ENCODE assay signal across 8 mouse cellular contexts in genomic region chr14:20694884-20695760, GRCm38 (mm10). TPM values are rescaled to one million over a fixed set of nuclear protein-coding genes. Genes with fewer than 3 reads are reported as not detected.
A peak's percentile ranks its signal among the peaks of the same experiment; 100 is the strongest.
DNase-seq lines count a peak whose midpoint lies in the region; ATAC-seq and TF ChIP-seq lines count a peak whose summit lies in the region.

Gene Fut11, plus strand, starts transcription at chr14:20694968.

- H3K36me3 ChIP-seq in hindbrain, embryonic 16.5 days (ENCODE audit: control insufficient read depth, insufficient read depth, low read length), result peaks cover 29% of the 10 kb centered on the region
- H3K36me3 ChIP-seq in macrophage (ENCODE audit: inconsistent target), result peaks cover 25% of the 10 kb centered on the region

- peak within 1 kb of the TSS; percentile 95 for H3K27ac ChIP-seq in gastrocnemius, adult 2 months
- H3K27ac ChIP-seq in hindbrain, embryonic 16.5 days (ENCODE audit: low read depth, low read length), result peak within 1 kb of the TSS; percentile 100
- peak within 1 kb of the TSS; percentile 99 for H3K27ac ChIP-seq in left cerebral cortex, adult 2 months
- H3K27ac ChIP-seq in macrophage, result peak within 1 kb of the TSS; percentile 12; the same call in 1 of the 2 replicates

- H3K4me2 ChIP-seq in hindbrain, embryonic 16.5 days (ENCODE audit: low read length), result peak within 1 kb of the TSS; percentile 91

- peaks cover 44% of the 10 kb centered on the region for H3K79me2 ChIP-seq in macrophage (ENCODE audit: inconsistent target)

- H3K4me1 ChIP-seq in hindbrain, embryonic 16.5 days (ENCODE audit: control insufficient read depth, insufficient read depth, low read depth, low read length), result peaks cover 49% of the 10 kb centered on the region

- peak; percentile 94 for ATAC-seq in hindbrain, embryonic 16.5 days

- H3K4me3 ChIP-seq in gastrocnemius, adult 2 months, result peak within 1 kb of the TSS; percentile 89
- peak within 1 kb of the TSS; percentile 95 for H3K4me3 ChIP-seq in hindbrain, embryonic 16.5 days (ENCODE audit: low read length)
- peak within 1 kb of the TSS; percentile 99 for H3K4me3 ChIP-seq in left cerebral cortex, adult 2 months
- peak within 1 kb of the TSS; percentile 31 for H3K4me3 ChIP-seq in macrophage (ENCODE audit: inconsistent target)

- intact Hi-C loops in gastrocnemius, adult 2 months (cut with DNase I), result no loop called here
- intact Hi-C loops in left cerebral cortex, adult 2 months (cut with DNase I), result no loop called here

- H3K9me3 ChIP-seq in hindbrain, embryonic 16.5 days (ENCODE audit: control insufficient read depth, low read length), result no peaks in the 10 kb centered on the region

- peak within 1 kb of the TSS; percentile 98 for H3K9ac ChIP-seq in hindbrain, embryonic 16.5 days (ENCODE audit: low read depth, low read length)

- DNase-seq in ZHBTc4 (ENCODE audit: low read depth, low spot score), result peak; percentile 95
- peak; percentile 78 to 84 for DNase-seq in cerebellum, postnatal 4 days (ENCODE audit: low spot score in 2 of 2)
- DNase-seq in gastrocnemius, adult 2 months, result peak; percentile 91
- DNase-seq in left cerebral cortex, adult 2 months (ENCODE audit: extremely low spot score in 1 of 2, low spot score in 2 of 2), result peak; percentile 81 to 84
- DNase-seq in retina, postnatal 7 days (ENCODE audit: low read depth, low spot score), result peak; percentile 69
- peak; percentile 77 to 81 for DNase-seq in urinary bladder, adult 18-20 months (ENCODE audit: low spot score in 2 of 2)

- under 1% methylated on average over 107 of the region's 111 CpGs for WGBS in hindbrain, embryonic 16.5 days
- WGBS in macrophage (ENCODE audit: missing documents), result under 1% methylated on average over 101 of the region's 111 CpGs

- TF ChIP-seq CTCF in gastrocnemius, adult 2 months (IDR thresholded peaks at IDR 0.05), result no peak
- TF ChIP-seq CTCF in left cerebral cortex, adult 2 months (IDR thresholded peaks at IDR 0.05), result no peak

- H3K27me3 ChIP-seq in hindbrain, embryonic 16.5 days (replicated peaks; ENCODE audit: control insufficient read depth, insufficient read depth, low read length), result no peaks in the 10 kb centered on the region

RNA-seq across cellular contexts. Expression of gene Fut11, which starts in this region (rescaled TPM):
- 1 to 10 TPM; 1.9 to 3.3 TPM for total RNA-seq in gastrocnemius, adult 2 months (2021)
- polyA plus RNA-seq in hindbrain, embryonic 16.5 days (2015; fragmentation: Nextera tagmentation; extraction: Ambion mirVana), result 29.1 and 30.1 TPM in 2 replicates
- total RNA-seq in left cerebral cortex, adult 2 months (2021), result 10 to 100 TPM; 17.6 to 18.2 TPM
- 1 to 10 TPM in 25 of 26 experiments, under 1 TPM in 1; 1.00 to 9.2 (median 2.9) TPM for total RNA-seq in macrophage (2018; cell fraction: chromatin; rRNA removed)
- 10 to 100 TPM in 6 of 26 experiments, 1 to 10 TPM in 20; 4.8 to 14.4 (median 8.4) TPM for total RNA-seq in macrophage (2018; cell fraction: cytosol; rRNA removed)
- total RNA-seq in macrophage (2018; cell fraction: nucleus; rRNA removed), result 10 to 100 TPM in 13 of 26 experiments, 1 to 10 TPM in 13; 4.7 to 21.4 (median 10.0) TPM
- polyA plus RNA-seq in macrophage (2018), result 6.3 to 12.2 TPM (median 8.0 TPM) in 3 replicates

Comparison
In these comparisons a context has a peak if more than half of its experiments do, and no peak if none do; other contexts are left out.
1. Peak in every context shown above with its lines: DNase-seq, ATAC-seq, H3K4me3 ChIP-seq and H3K27ac ChIP-seq.
2. RNA of gene Fut11 (total RNA-seq): 17.6 to 18.2 TPM in left cerebral cortex, adult 2 months; 1.9 to 3.3 TPM in gastrocnemius, adult 2 months; every median in the first group is over 4 times any median in the second.
3. H3K27ac ChIP-seq: peak in every context shown above with its lines; median percentile 100 in hindbrain, embryonic 16.5 days; 99 in left cerebral cortex, adult 2 months; 95 in gastrocnemius, adult 2 months; 12 in macrophage.
4. H3K4me3 ChIP-seq: peak in every context shown above with its lines; median percentile 99 in left cerebral cortex, adult 2 months; 95 in hindbrain, embryonic 16.5 days; 89 in gastrocnemius, adult 2 months; 31 in macrophage.